Mouse (Mus musculus): ENCODE results near the gene Nemf. TPM values are rescaled to one million over a fixed set of nuclear protein-coding genes. Genes with fewer than 3 reads are reported as not detected.

Gene Nemf
- 41.9 and 45.3 TPM in 2 replicates for polyA plus RNA-seq (2015; fragmentation: Nextera tagmentation; extraction: Ambion mirVana)

DNA sequence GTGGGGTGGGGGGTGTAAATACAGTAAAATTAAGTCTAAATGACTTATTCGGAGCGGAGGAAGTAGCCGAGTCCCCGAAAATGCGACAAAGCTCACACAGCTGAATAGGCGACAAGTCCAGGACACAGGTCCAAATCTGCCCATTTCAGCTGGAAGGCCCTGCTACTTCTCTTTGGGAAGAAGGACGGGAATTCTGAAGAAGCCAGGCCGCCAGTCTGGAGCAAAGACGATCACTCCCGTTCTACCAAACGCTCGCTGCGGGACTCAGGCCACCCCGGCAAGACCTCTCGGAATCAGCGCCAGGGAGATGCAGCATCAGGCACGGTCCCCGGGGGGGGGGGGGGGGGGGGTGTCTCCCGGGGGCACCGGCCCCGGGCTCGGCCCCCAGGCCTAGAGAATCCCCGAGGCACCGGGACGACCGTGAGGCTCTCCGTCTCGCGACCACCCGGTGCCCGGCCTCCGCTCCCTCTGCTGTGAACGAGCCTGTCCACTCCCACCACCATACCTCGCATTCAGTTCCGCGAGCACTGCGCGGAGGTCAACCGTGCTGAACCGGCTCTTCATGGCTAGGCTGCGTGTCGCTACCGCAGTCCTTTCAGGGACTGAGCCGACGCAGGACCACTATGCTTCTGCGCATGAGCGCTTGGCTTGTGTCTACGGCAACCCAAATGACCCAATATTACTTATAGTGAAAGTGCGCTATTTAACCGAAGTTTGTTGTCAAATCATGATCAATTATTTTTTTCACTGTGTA is at the start of gene Nemf:
Gene Nemf, minus strand, starts transcription at position 620 of the 754 bp plus-strand sequence.
- peak; percentile 44 for ATAC-seq
- Histone ChIP-seq H3K9me3 (ENCODE audit: control insufficient read depth) (no peaks in the 10 kb centered on the region), H3K4me3 (ENCODE audit: low read depth, low read length) (peak within 1 kb of the TSS; percentile 86), H3K27me3 (replicated peaks; ENCODE audit: control insufficient read depth, insufficient read depth, low read length) (no peaks in the 10 kb centered on the region), H3K4me2 (replicated peaks; ENCODE audit: low read depth) (peak within 1 kb of the TSS; percentile 78), H3K27ac (ENCODE audit: low read depth, low read length) (peak within 1 kb of the TSS; percentile 72), H3K9ac (ENCODE audit: low read depth, low read length) (peak within 1 kb of the TSS; percentile 85), H3K36me3 (ENCODE audit: control insufficient read depth, insufficient read depth) (peaks cover 8% of the 10 kb centered on the region; the same call in 1 of the 2 replicates), H3K4me1 (replicated peaks; ENCODE audit: control insufficient read depth, insufficient read depth, low read length) (no peaks in the 10 kb centered on the region)
- under 1% methylated on average over 47 of the region's 50 CpGs for whole genome bisulfite sequencing
- TF ChIP-seq CTCF (IDR thresholded peaks at IDR 0.05; ENCODE audit: low read depth) = no peak

DNA sequence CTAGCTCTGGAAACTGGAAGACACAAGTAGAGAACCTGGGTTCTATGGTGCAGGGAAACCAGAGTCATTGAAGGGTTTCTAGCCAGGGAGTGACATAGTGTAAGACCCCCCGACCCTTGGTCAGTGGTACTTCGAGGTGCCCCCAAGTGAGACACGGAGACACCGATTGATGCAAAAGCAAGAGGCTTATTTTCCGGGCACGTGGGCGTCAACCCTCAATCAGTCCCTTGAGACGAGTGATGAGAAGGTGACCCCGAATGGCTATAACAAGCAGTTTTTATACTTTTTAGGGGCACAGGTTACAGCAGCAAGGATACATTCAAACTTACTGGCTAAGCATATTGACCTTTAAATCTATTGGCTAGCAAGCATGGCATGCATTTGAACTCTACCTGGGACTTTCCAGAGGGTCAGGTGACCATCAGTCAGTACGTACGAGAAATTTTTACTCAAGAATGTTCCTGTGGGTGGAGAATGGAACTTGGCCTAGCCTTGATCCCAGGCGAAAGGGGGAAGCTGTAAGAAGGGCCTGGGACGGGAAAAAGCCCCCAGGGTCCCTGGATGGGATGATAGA is 45.7 kb upstream of the Nemf start:
- WGBS = 90% methylated on average over 13 of the region's 13 CpGs
- no peak overlapping the region for H3K4me2 ChIP-seq (replicated peaks; ENCODE audit: low read depth)
- H3K27me3 ChIP-seq (replicated peaks; ENCODE audit: control insufficient read depth, insufficient read depth, low read length) = no peaks in the 10 kb centered on the region
- no peak for TF ChIP-seq CTCF (IDR thresholded peaks at IDR 0.05; ENCODE audit: low read depth)
- H3K4me1 ChIP-seq (replicated peaks; ENCODE audit: control insufficient read depth, insufficient read depth, low read length) = no peaks in the 10 kb centered on the region
- H3K27ac ChIP-seq (ENCODE audit: low read depth, low read length) = no peak overlapping the region
- no peak for ATAC-seq
- no peak overlapping the region for H3K4me3 ChIP-seq (ENCODE audit: low read depth, low read length)
- H3K9me3 ChIP-seq (ENCODE audit: control insufficient read depth) = no peaks in the 10 kb centered on the region
- H3K36me3 ChIP-seq (ENCODE audit: control insufficient read depth, insufficient read depth) = no peaks in the 10 kb centered on the region
- H3K9ac ChIP-seq (ENCODE audit: low read depth, low read length) = no peak overlapping the region

GRCm38 (mm10) chr12:69402100-69402499 is 45.1 kb upstream of the Nemf start:
- Histone ChIP-seq H3K9me3 (ENCODE audit: control insufficient read depth) (no peaks in the 10 kb centered on the region), H3K4me2 (replicated peaks; ENCODE audit: low read depth) (no peak overlapping the region), H3K27ac (ENCODE audit: low read depth, low read length) (no peak overlapping the region), H3K27me3 (replicated peaks; ENCODE audit: control insufficient read depth, insufficient read depth, low read length) (no peaks in the 10 kb centered on the region), H3K36me3 (ENCODE audit: control insufficient read depth, insufficient read depth) (no peaks in the 10 kb centered on the region), H3K4me1 (replicated peaks; ENCODE audit: control insufficient read depth, insufficient read depth, low read length) (no peaks in the 10 kb centered on the region), H3K9ac (ENCODE audit: low read depth, low read length) (no peak overlapping the region), H3K4me3 (ENCODE audit: low read depth, low read length) (no peak overlapping the region)
- ATAC-seq = no peak
- TF ChIP-seq CTCF (IDR thresholded peaks at IDR 0.05; ENCODE audit: low read depth) = no peak
- WGBS = 54% methylated on average over 9 of the region's 9 CpGs

DNA sequence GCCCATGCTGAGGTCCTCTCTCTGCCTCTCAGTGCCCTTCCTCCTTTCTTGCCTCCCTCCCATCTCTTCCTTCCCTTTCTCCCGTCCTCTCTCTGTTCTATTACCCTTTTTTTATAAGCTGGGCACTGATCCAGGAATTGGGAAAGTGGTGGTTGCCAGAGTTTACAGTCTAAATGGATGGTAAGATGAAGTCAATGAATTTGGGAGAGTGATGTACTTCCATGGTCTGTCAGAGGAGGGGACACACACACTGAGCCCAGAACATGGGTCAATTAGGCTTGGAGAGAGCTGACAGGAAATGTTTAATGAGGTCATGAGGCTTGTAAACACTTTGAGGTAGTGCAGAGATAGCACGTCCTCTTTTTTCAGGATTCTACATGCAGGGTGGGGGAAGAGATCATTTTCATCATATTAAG is 43.9 kb upstream of the Nemf start:
- Histone ChIP-seq H3K9me3 (ENCODE audit: control insufficient read depth) (no peaks in the 10 kb centered on the region), H3K9ac (ENCODE audit: low read depth, low read length) (no peak overlapping the region), H3K4me1 (replicated peaks; ENCODE audit: control insufficient read depth, insufficient read depth, low read length) (no peaks in the 10 kb centered on the region), H3K27me3 (replicated peaks; ENCODE audit: control insufficient read depth, insufficient read depth, low read length) (no peaks in the 10 kb centered on the region), H3K27ac (ENCODE audit: low read depth, low read length) (no peak overlapping the region), H3K36me3 (ENCODE audit: control insufficient read depth, insufficient read depth) (no peaks in the 10 kb centered on the region), H3K4me2 (replicated peaks; ENCODE audit: low read depth) (no peak overlapping the region), H3K4me3 (ENCODE audit: low read depth, low read length) (no peak overlapping the region)
- no peak for ATAC-seq
- WGBS = 21% methylated on average over 2 of the region's 2 CpGs
- peak; percentile 25; the same call in 1 of the 2 replicates for TF ChIP-seq CTCF (IDR thresholded peaks at IDR 0.05; ENCODE audit: low read depth)

DNA sequence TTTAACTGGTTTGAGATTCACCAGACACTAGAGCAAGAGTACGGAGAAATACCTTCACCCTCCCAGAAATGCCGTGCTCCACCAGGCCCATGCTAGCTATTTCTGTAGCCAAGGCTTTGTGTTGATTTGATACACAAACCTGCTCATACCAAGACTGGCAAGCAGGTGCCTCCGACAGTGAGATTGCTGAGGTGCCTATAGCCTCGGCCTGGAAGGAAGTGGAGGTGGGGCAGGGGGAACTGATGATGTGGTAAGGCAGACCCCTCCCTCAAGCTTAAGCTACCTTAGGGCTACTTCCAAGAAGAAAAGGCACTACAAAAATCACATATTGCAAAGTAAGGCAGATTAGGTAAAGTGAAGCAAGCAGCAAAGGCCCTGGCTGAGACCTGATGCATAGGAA is 43.4 kb upstream of the Nemf start:
- TF ChIP-seq CTCF (IDR thresholded peaks at IDR 0.05; ENCODE audit: low read depth) = no peak
- WGBS = 79% methylated on average over 4 of the region's 4 CpGs
- H3K9ac ChIP-seq (ENCODE audit: low read depth, low read length) = no peak overlapping the region
- H3K4me2 ChIP-seq (replicated peaks; ENCODE audit: low read depth) = no peak overlapping the region
- no peak overlapping the region for H3K27ac ChIP-seq (ENCODE audit: low read depth, low read length)
- no peaks in the 10 kb centered on the region for H3K27me3 ChIP-seq (replicated peaks; ENCODE audit: control insufficient read depth, insufficient read depth, low read length)
- H3K4me3 ChIP-seq (ENCODE audit: low read depth, low read length) = no peak overlapping the region
- H3K9me3 ChIP-seq (ENCODE audit: control insufficient read depth) = no peaks in the 10 kb centered on the region
- ATAC-seq = no peak
- no peaks in the 10 kb centered on the region for H3K36me3 ChIP-seq (ENCODE audit: control insufficient read depth, insufficient read depth)
- H3K4me1 ChIP-seq (replicated peaks; ENCODE audit: control insufficient read depth, insufficient read depth, low read length) = no peaks in the 10 kb centered on the region

- no peaks in the 10 kb centered on the region for H3K4me1 ChIP-seq (replicated peaks; ENCODE audit: control insufficient read depth, insufficient read depth, low read length)
- no peak overlapping the region for H3K9ac ChIP-seq (ENCODE audit: low read depth, low read length)
- no peak overlapping the region for H3K4me3 ChIP-seq (ENCODE audit: low read depth, low read length)
- no peaks in the 10 kb centered on the region for H3K36me3 ChIP-seq (ENCODE audit: control insufficient read depth, insufficient read depth)
- WGBS = 83% methylated on average over 6 of the region's 6 CpGs
- no peak overlapping the region for H3K27ac ChIP-seq (ENCODE audit: low read depth, low read length)
- no peaks in the 10 kb centered on the region for H3K27me3 ChIP-seq (replicated peaks; ENCODE audit: control insufficient read depth, insufficient read depth, low read length)
- no peak for TF ChIP-seq CTCF (IDR thresholded peaks at IDR 0.05; ENCODE audit: low read depth)
- no peak overlapping the region for H3K4me2 ChIP-seq (replicated peaks; ENCODE audit: low read depth)
- no peak for ATAC-seq
- no peaks in the 10 kb centered on the region for H3K9me3 ChIP-seq (ENCODE audit: control insufficient read depth)
These were observed 37.5 kb upstream of the Nemf start for GRCm38 (mm10) chr12:69394456-69394855.

Measured in intestine, postnatal 0 days (tissue).